Mouse (Mus musculus) spleen, adult 2 months (tissue): ENCODE data around the gene Hsd17b14.

ENCODE experiments used
- CTCF ChIP-seq: fragments of 200-500 bp; IDR thresholded peaks from 2 replicates; pipeline ENCODE4 v1.5.1; 2011; ENCODE audit warnings: mild to moderate bottlenecking, inconsistent platforms; ENCODE audit not compliant: insufficient read depth, insufficient read length, insufficient replicate concordance; ENCODE audit errors: extremely low read depth
- POLR2A ChIP-seq: fragments of 200-500 bp; IDR thresholded peaks from 2 replicates; pipeline ENCODE4 v1.6.1; 2011; ENCODE audit warnings: low read depth, low read length, inconsistent platforms

DNA sequence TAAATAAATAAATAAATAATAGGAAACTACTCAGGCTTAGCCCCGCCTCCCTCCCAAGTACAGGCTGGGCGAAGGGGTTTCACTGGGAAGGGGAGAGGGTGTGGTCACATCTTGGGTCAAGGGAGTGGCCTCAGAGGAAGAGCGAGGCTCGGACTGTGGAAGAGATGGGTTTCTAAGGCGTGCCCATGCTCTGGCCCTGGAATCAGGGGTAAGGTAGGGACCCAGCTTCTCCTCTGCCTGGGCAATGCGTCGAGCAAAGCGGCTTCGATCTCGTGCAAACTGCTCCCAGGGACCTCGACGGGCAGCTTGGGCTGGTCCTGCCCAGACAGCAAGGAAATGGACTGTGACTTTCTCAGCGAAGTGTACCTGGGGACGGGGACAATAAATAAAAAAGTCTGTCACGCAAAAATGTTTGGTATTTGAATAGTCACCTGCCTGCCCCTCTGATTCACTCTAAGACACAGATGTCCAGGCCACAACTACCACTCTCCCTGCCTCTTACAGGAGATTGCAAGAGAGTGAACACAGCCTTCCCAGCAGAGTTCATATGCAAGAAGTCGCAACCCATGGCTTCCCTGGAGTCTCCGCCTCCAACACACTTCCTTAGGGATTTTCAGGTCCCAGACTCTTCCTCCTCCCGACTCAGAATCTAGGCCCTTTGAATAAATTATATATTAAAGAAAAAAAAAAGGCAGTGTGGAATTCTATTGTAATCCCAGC, 31.6 kb upstream of the Hsd17b14 start:
- TF ChIP-seq CTCF (no peak), POLR2A (no peak)
